18 mouse cellular contexts compared by ENCODE assay signal in the genomic region with DNA sequence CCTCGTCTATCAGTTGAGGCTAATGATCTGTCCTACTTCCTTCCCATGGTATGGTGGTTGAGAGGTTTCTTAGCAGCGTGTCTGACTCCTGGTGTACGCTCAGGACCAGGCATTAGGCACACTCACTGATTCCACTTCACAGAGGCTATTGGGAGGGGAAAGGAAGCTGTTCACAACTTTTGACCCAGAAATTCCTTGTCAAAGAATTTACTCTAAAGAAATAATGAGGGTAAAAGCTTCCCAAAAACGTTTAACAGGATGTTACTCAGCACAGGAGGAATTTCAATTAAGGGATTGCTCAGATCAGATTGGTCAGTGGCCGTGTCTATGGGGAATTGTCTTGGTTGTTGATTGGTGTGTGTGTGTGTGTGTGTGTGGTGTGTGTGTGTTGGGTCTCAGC. TPM values are rescaled to one million over a fixed set of nuclear protein-coding genes. Genes with fewer than 3 reads are reported as not detected.
"Had no signal": no experiment of that assay in that cellular context is flagged by ENCODE, and none has a peak within 500 bp of the region (broad histone marks: within the 10 kb centered on the region; RNA-seq: fewer than 3 reads in every experiment).

No protein-coding gene starts in this region.

- H3K4me3 ChIP-seq: intestine, embryonic 15.5 days; kidney, embryonic 15.5 days; left cerebral cortex, adult 2 months; limb, embryonic 10.5 days; liver, embryonic 12.5 days; lung, embryonic 15.5 days; midbrain, embryonic 15.5 days; neural tube, embryonic 12.5 days had no signal

- H3K27me3 ChIP-seq: intestine, embryonic 15.5 days; kidney, embryonic 15.5 days; liver, embryonic 12.5 days; lung, embryonic 15.5 days; midbrain, embryonic 15.5 days; neural tube, embryonic 12.5 days had no signal

- ATAC-seq: intestine, embryonic 15.5 days; liver, embryonic 12.5 days; midbrain, embryonic 15.5 days had no signal

- H3K36me3 ChIP-seq: intestine, embryonic 15.5 days; kidney, embryonic 15.5 days; limb, embryonic 10.5 days; liver, embryonic 12.5 days; lung, embryonic 15.5 days; midbrain, embryonic 15.5 days; neural tube, embryonic 12.5 days had no signal

- DNase-seq: kidney, adult 2 months; kidney, postnatal 25 days; lung, postnatal 14 days; right cerebral cortex, adult 18-20 months; right cerebral cortex, postnatal 25 days; thymus, postnatal 14 days had no signal

- H3K9ac ChIP-seq: intestine, embryonic 15.5 days; kidney, embryonic 15.5 days; liver, embryonic 12.5 days; lung, embryonic 15.5 days; midbrain, embryonic 15.5 days; neural tube, embryonic 12.5 days had no signal

- H3K4me2 ChIP-seq: intestine, embryonic 15.5 days; kidney, embryonic 15.5 days; liver, embryonic 12.5 days; lung, embryonic 15.5 days; midbrain, embryonic 11.5 days; midbrain, embryonic 15.5 days; neural tube, embryonic 12.5 days had no signal

- H3K9me3 ChIP-seq: intestine, embryonic 15.5 days; kidney, embryonic 15.5 days; limb, embryonic 10.5 days; liver, embryonic 12.5 days; lung, embryonic 15.5 days; midbrain, embryonic 15.5 days; neural tube, embryonic 12.5 days had no signal

- H3K27ac ChIP-seq: intestine, embryonic 15.5 days; kidney, embryonic 15.5 days; left cerebral cortex, adult 2 months; limb, embryonic 10.5 days; liver, embryonic 12.5 days; lung, embryonic 15.5 days; midbrain, embryonic 15.5 days; neural tube, embryonic 12.5 days; stomach, postnatal 0 days had no signal

- H3K4me1 ChIP-seq: intestine, embryonic 15.5 days; lung, embryonic 15.5 days; midbrain, embryonic 15.5 days; neural tube, embryonic 12.5 days had no signal

RNA-seq across cellular contexts. Expression of gene Fam170b, which starts 46.1 kb away (rescaled TPM):
- polyA plus RNA-seq: kidney, adult 2 months; limb, embryonic 14.5 days; liver, embryonic 12.5 days; midbrain, embryonic 11.5 days; midbrain, embryonic 15.5 days; neural tube, embryonic 12.5 days; small intestine, adult 2 months; stomach, postnatal 0 days had no signal
